Mouse (Mus musculus): ENCODE data around the gene Olfr1254. TPM values are rescaled to one million over a fixed set of nuclear protein-coding genes. Genes with fewer than 3 reads are reported as not detected.

Gene Olfr1254
- not detected in 2 replicates for polyA plus RNA-seq (2015; fragmentation: Nextera tagmentation; extraction: Ambion mirVana)

DNA sequence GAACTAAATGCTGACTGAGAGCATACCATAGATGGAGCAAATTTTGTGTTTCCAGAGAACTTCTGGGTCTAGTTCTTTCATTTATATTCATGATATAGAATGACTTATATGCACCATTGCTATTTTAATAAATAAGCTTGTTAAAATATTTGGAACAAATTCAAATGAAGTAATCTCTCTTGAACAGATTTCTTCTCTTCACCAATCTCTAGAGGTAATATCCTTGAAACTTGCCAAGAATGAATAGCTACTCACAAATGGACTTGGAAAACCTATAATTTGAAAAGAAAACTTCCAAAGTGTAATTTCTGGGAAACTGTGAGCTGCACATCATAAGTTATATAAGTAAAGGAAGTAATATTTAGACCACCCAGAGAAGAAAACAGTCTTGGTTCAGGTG, at the start of gene Olfr1254:
Gene Olfr1254, minus strand, starts transcription at position 101 of the 400 bp plus-strand sequence.
- Histone ChIP-seq H3K27me3 (replicated peaks; ENCODE audit: insufficient read depth, low read length) (no peaks in the 10 kb centered on the region), H3K4me3 (ENCODE audit: low read depth, low read length) (no peak within 1 kb of the TSS), H3K9me3 (ENCODE audit: low read length) (no peaks in the 10 kb centered on the region), H3K4me2 (replicated peaks; ENCODE audit: low read depth, low read length) (no peak within 1 kb of the TSS), H3K36me3 (ENCODE audit: insufficient read depth, low read length) (no peaks in the 10 kb centered on the region), H3K4me1 (ENCODE audit: insufficient read depth, low read depth, low read length) (no peaks in the 10 kb centered on the region), H3K9ac (replicated peaks; ENCODE audit: low read depth) (no peak within 1 kb of the TSS), H3K27ac (ENCODE audit: low read length) (no peak within 1 kb of the TSS)
- TF ChIP-seq CTCF (IDR thresholded peaks at IDR 0.05), result no peak
- TF ChIP-seq EP300 (IDR thresholded peaks at IDR 0.05), result no peak
- no peak for ATAC-seq
- no peak for DNase-seq (ENCODE audit: low spot score)

DNA sequence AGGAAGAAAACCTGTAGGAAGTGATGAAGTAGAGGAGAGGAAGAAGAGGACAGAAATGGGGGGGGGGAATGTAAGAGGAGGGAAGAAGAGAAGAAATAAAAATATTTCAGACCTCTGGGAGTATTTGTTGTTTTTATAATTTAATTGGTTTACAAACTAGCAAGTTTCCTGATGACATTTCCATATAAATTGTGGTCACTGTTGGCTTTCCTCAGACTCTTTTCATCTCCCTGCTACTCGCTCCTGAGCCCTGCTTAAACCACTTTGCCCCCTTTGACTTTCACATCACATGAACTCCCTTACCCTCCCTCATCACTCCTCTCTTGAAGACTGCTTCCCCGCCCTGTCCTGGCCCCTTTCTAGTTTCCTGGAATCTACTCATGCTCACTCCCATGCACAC, 48.0 kb upstream of the Olfr1254 start, which contains the start of gene Olfr1256:
Gene Olfr1256, minus strand, starts transcription at position 101 of the 400 bp plus-strand sequence.
- 33% methylated on average over 2 of the region's 2 CpGs for WGBS

GRCm38 (mm10) chr2:89820216-89820615, 26.8 kb upstream of the Olfr1254 start:
- Histone ChIP-seq H3K27me3 (replicated peaks; ENCODE audit: insufficient read depth, low read length) (no peaks in the 10 kb centered on the region), H3K36me3 (ENCODE audit: insufficient read depth, low read length) (no peaks in the 10 kb centered on the region), H3K27ac (ENCODE audit: low read length) (no peak overlapping the region), H3K9me3 (ENCODE audit: low read length) (no peaks in the 10 kb centered on the region), H3K9ac (replicated peaks; ENCODE audit: low read depth) (no peak overlapping the region), H3K4me3 (ENCODE audit: low read depth, low read length) (no peak overlapping the region), H3K4me2 (replicated peaks; ENCODE audit: low read depth, low read length) (no peak overlapping the region), H3K4me1 (ENCODE audit: insufficient read depth, low read depth, low read length) (no peaks in the 10 kb centered on the region)
- no peak for TF ChIP-seq EP300 (IDR thresholded peaks at IDR 0.05)
- no peak for TF ChIP-seq CTCF (IDR thresholded peaks at IDR 0.05)
- ATAC-seq (no peak), DNase-seq (ENCODE audit: low spot score) (no peak)
- WGBS, result 68% methylated on average over 1 of the region's 1 CpGs

More for the DNA sequence above, 48.0 kb upstream of the Olfr1254 start, which contains the start of gene Olfr1256:
- DNase-seq (ENCODE audit: low spot score) (no peak), ATAC-seq (no peak)
- Histone ChIP-seq H3K9ac (replicated peaks; ENCODE audit: low read depth) (no peak within 1 kb of the TSS), H3K4me1 (ENCODE audit: insufficient read depth, low read depth, low read length) (no peaks in the 10 kb centered on the region), H3K4me2 (replicated peaks; ENCODE audit: low read depth, low read length) (no peak within 1 kb of the TSS), H3K9me3 (ENCODE audit: low read length) (no peaks in the 10 kb centered on the region), H3K27me3 (replicated peaks; ENCODE audit: insufficient read depth, low read length) (no peaks in the 10 kb centered on the region), H3K36me3 (ENCODE audit: insufficient read depth, low read length) (no peaks in the 10 kb centered on the region), H3K4me3 (ENCODE audit: low read depth, low read length) (no peak within 1 kb of the TSS), H3K27ac (ENCODE audit: low read length) (no peak within 1 kb of the TSS)
- TF ChIP-seq CTCF (IDR thresholded peaks at IDR 0.05) (no peak), EP300 (IDR thresholded peaks at IDR 0.05) (no peak)

- H3K4me3 ChIP-seq (ENCODE audit: low read depth, low read length), result no peak within 1 kb of the TSS
- no peak within 1 kb of the TSS for H3K4me2 ChIP-seq (replicated peaks; ENCODE audit: low read depth, low read length)
- H3K4me1 ChIP-seq (ENCODE audit: insufficient read depth, low read depth, low read length), result no peaks in the 10 kb centered on the region
- 65% methylated on average over 3 of the region's 3 CpGs for WGBS
- no peaks in the 10 kb centered on the region for H3K27me3 ChIP-seq (replicated peaks; ENCODE audit: insufficient read depth, low read length)
- H3K36me3 ChIP-seq (ENCODE audit: insufficient read depth, low read length), result no peaks in the 10 kb centered on the region
- H3K27ac ChIP-seq (ENCODE audit: low read length), result no peak within 1 kb of the TSS
- no peak for ATAC-seq
- no peak for DNase-seq (ENCODE audit: low spot score)
- TF ChIP-seq EP300 (IDR thresholded peaks at IDR 0.05) (no peak), CTCF (IDR thresholded peaks at IDR 0.05) (no peak)
- H3K9ac ChIP-seq (replicated peaks; ENCODE audit: low read depth), result no peak within 1 kb of the TSS
- no peaks in the 10 kb centered on the region for H3K9me3 ChIP-seq (ENCODE audit: low read length)
Observed at GRCm38 (mm10) chr2:89811751-89812150, 18.3 kb upstream of the Olfr1254 start, which contains the start of gene Olfr1255. Gene Olfr1255 (plus strand): TSS chr2:89812051.

DNA sequence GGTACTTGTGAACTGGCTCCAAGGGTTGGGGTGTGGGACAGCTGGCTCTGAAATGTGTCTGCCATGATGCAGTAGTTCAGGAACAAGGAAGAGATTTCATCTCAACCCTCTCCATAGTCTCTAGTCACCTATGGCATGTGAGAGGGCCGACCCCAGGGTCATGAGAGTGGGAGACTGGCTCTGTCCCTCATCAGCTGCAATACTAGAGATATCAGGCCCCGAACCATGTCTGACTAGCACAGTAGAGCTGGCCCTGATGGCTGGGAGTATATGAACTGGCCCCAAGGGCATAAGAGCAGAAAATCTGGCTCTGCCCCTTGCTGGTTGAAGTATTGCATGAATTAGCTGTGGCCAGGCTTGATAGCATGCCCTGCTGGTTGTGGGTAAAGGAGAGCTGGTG, 17.3 kb upstream of the Olfr1254 start:
- no peaks in the 10 kb centered on the region for H3K4me1 ChIP-seq (ENCODE audit: insufficient read depth, low read depth, low read length)
- no peak overlapping the region for H3K9ac ChIP-seq (replicated peaks; ENCODE audit: low read depth)
- H3K4me2 ChIP-seq (replicated peaks; ENCODE audit: low read depth, low read length), result no peak overlapping the region
- DNase-seq (ENCODE audit: low spot score) (no peak), ATAC-seq (no peak)
- H3K27me3 ChIP-seq (replicated peaks; ENCODE audit: insufficient read depth, low read length), result no peaks in the 10 kb centered on the region
- 57% methylated on average over 2 of the region's 2 CpGs for WGBS
- H3K9me3 ChIP-seq (ENCODE audit: low read length), result no peaks in the 10 kb centered on the region
- no peak overlapping the region for H3K27ac ChIP-seq (ENCODE audit: low read length)
- H3K4me3 ChIP-seq (ENCODE audit: low read depth, low read length), result no peak overlapping the region
- H3K36me3 ChIP-seq (ENCODE audit: insufficient read depth, low read length), result no peaks in the 10 kb centered on the region
- TF ChIP-seq CTCF (IDR thresholded peaks at IDR 0.05) (no peak), EP300 (IDR thresholded peaks at IDR 0.05) (no peak)

GRCm38 (mm10) chr2:89799583-89799982, 6.2 kb upstream of the Olfr1254 start:
- no peak for TF ChIP-seq EP300 (IDR thresholded peaks at IDR 0.05)
- no peak for TF ChIP-seq CTCF (IDR thresholded peaks at IDR 0.05)
- no peaks in the 10 kb centered on the region for H3K4me1 ChIP-seq (ENCODE audit: insufficient read depth, low read depth, low read length)
- 90% methylated on average over 3 of the region's 3 CpGs for WGBS
- H3K4me3 ChIP-seq (ENCODE audit: low read depth, low read length), result no peak overlapping the region
- H3K9me3 ChIP-seq (ENCODE audit: low read length), result no peaks in the 10 kb centered on the region
- H3K4me2 ChIP-seq (replicated peaks; ENCODE audit: low read depth, low read length), result no peak overlapping the region
- no peaks in the 10 kb centered on the region for H3K27me3 ChIP-seq (replicated peaks; ENCODE audit: insufficient read depth, low read length)
- no peaks in the 10 kb centered on the region for H3K36me3 ChIP-seq (ENCODE audit: insufficient read depth, low read length)
- no peak overlapping the region for H3K27ac ChIP-seq (ENCODE audit: low read length)
- H3K9ac ChIP-seq (replicated peaks; ENCODE audit: low read depth), result no peak overlapping the region
- no peak for ATAC-seq
- no peak for DNase-seq (ENCODE audit: low spot score)

- Histone ChIP-seq H3K4me3 (ENCODE audit: low read depth, low read length) (no peak within 1 kb of the TSS), H3K36me3 (ENCODE audit: insufficient read depth, low read length) (no peaks in the 10 kb centered on the region), H3K27me3 (replicated peaks; ENCODE audit: insufficient read depth, low read length) (no peaks in the 10 kb centered on the region), H3K4me2 (replicated peaks; ENCODE audit: low read depth, low read length) (no peak within 1 kb of the TSS), H3K9ac (replicated peaks; ENCODE audit: low read depth) (no peak within 1 kb of the TSS), H3K9me3 (ENCODE audit: low read length) (no peaks in the 10 kb centered on the region), H3K27ac (ENCODE audit: low read length) (no peak within 1 kb of the TSS), H3K4me1 (ENCODE audit: insufficient read depth, low read depth, low read length) (no peaks in the 10 kb centered on the region)
- ATAC-seq, result no peak
- whole genome bisulfite sequencing, result 83% methylated on average over 1 of the region's 1 CpGs
- TF ChIP-seq EP300 (IDR thresholded peaks at IDR 0.05) (no peak), CTCF (IDR thresholded peaks at IDR 0.05) (no peak)
- DNase-seq (ENCODE audit: low spot score), result no peak
Observed at GRCm38 (mm10) chr2:89756990-89757389, 36.4 kb downstream of the Olfr1254 start, which contains the start of gene Olfr1253. Gene Olfr1253 (minus strand): TSS chr2:89757090.

Other genes starting within 250 kb of the Olfr1254 start
- not detected in 2 replicates for gene Olfr1245, start 215.2 kb downstream of the Olfr1254 start, polyA plus RNA-seq (2015; fragmentation: Nextera tagmentation; extraction: Ambion mirVana)
- gene Olfr1246, start 200.5 kb downstream of the Olfr1254 start, polyA plus RNA-seq (2015; fragmentation: Nextera tagmentation; extraction: Ambion mirVana), result not detected in 2 replicates
- not detected in 2 replicates for gene Olfr1247, start 179.5 kb downstream of the Olfr1254 start, polyA plus RNA-seq (2015; fragmentation: Nextera tagmentation; extraction: Ambion mirVana)
- not detected in 2 replicates for gene Olfr1248, start 175.4 kb downstream of the Olfr1254 start, polyA plus RNA-seq (2015; fragmentation: Nextera tagmentation; extraction: Ambion mirVana)
- gene Olfr1249, start 158.6 kb downstream of the Olfr1254 start, polyA plus RNA-seq (2015; fragmentation: Nextera tagmentation; extraction: Ambion mirVana), result not detected in 2 replicates
- gene Olfr1250, start 132.2 kb downstream of the Olfr1254 start, polyA plus RNA-seq (2015; fragmentation: Nextera tagmentation; extraction: Ambion mirVana), result not detected in 2 replicates
- not detected in 2 replicates for gene Olfr1251, start 121.7 kb downstream of the Olfr1254 start, polyA plus RNA-seq (2015; fragmentation: Nextera tagmentation; extraction: Ambion mirVana)
- not detected in 2 replicates for gene Olfr1252, start 68.6 kb downstream of the Olfr1254 start, polyA plus RNA-seq (2015; fragmentation: Nextera tagmentation; extraction: Ambion mirVana)
- not detected in 2 replicates for gene Olfr1253, start 36.5 kb downstream of the Olfr1254 start, polyA plus RNA-seq (2015; fragmentation: Nextera tagmentation; extraction: Ambion mirVana)
- gene Olfr1255, start 18.4 kb upstream of the Olfr1254 start, polyA plus RNA-seq (2015; fragmentation: Nextera tagmentation; extraction: Ambion mirVana), result not detected in 2 replicates
- gene Olfr1256, start 47.9 kb upstream of the Olfr1254 start, polyA plus RNA-seq (2015; fragmentation: Nextera tagmentation; extraction: Ambion mirVana), result not detected in 2 replicates
- gene Olfr48, start 54.6 kb upstream of the Olfr1254 start, polyA plus RNA-seq (2015; fragmentation: Nextera tagmentation; extraction: Ambion mirVana), result not detected in 2 replicates
- gene Olfr1257, start 84.8 kb upstream of the Olfr1254 start, polyA plus RNA-seq (2015; fragmentation: Nextera tagmentation; extraction: Ambion mirVana), result not detected in 2 replicates
- not detected in 2 replicates for gene Olfr1258, start 133.7 kb upstream of the Olfr1254 start, polyA plus RNA-seq (2015; fragmentation: Nextera tagmentation; extraction: Ambion mirVana)
- not detected in 2 replicates for gene Olfr1259, start 155.0 kb upstream of the Olfr1254 start, polyA plus RNA-seq (2015; fragmentation: Nextera tagmentation; extraction: Ambion mirVana)
- not detected in 2 replicates for gene Olfr1260, start 180.7 kb upstream of the Olfr1254 start, polyA plus RNA-seq (2015; fragmentation: Nextera tagmentation; extraction: Ambion mirVana)
- gene Olfr1261, start 197.6 kb upstream of the Olfr1254 start, polyA plus RNA-seq (2015; fragmentation: Nextera tagmentation; extraction: Ambion mirVana), result not detected in 2 replicates
- gene Olfr1262, start 206.5 kb upstream of the Olfr1254 start, polyA plus RNA-seq (2015; fragmentation: Nextera tagmentation; extraction: Ambion mirVana), result not detected in 2 replicates
- not detected in 2 replicates for gene Olfr1263, start 218.5 kb upstream of the Olfr1254 start, polyA plus RNA-seq (2015; fragmentation: Nextera tagmentation; extraction: Ambion mirVana)
- not detected in 2 replicates for gene Olfr1264, start 232.0 kb upstream of the Olfr1254 start, polyA plus RNA-seq (2015; fragmentation: Nextera tagmentation; extraction: Ambion mirVana)
- gene Olfr1265, start 241.7 kb upstream of the Olfr1254 start, polyA plus RNA-seq (2015; fragmentation: Nextera tagmentation; extraction: Ambion mirVana), result not detected in 2 replicates